Mouse (Mus musculus) lung, postnatal 0 days (tissue): ENCODE measurements around the gene Zfp879. TPM values are rescaled to one million over a fixed set of nuclear protein-coding genes. Genes with fewer than 3 reads are reported as not detected.

Experiments used
- ATAC-seq: fragments of 200-750 bp; cut with Nextera tagmentation; 2 replicates; pipeline ENCODE4 v1.8.0; 2017; ENCODE audit warnings: moderate library complexity
- DNase-seq: peaks from one replicate; pipeline ENCODE4 v3.0.0-alpha.2; 2016; ENCODE audit warnings: low spot score
- H3K27ac ChIP-seq: fragments of 300-500 bp; sonication (generic); 2 replicates; pipeline ENCODE4 v1.5.1; 2014; ENCODE audit warnings: antibody characterized with exemption, mild to moderate bottlenecking, low read length, mixed read lengths
- H3K27me3 ChIP-seq: fragments of 300-500 bp; sonication (generic); replicated peaks from 2 replicates; pipeline ENCODE4 v1.6.1; 2014; ENCODE audit warnings: low read length, mixed read lengths; ENCODE audit not compliant: insufficient read depth
- H3K36me3 ChIP-seq: fragments of 300-500 bp; sonication (generic); 2 replicates; pipeline ENCODE4 v1.6.1; 2014; ENCODE audit warnings: low read length, mixed read lengths; ENCODE audit not compliant: insufficient read depth
- H3K4me1 ChIP-seq: fragments of 300-500 bp; sonication (generic); 2 replicates; pipeline ENCODE4 v1.6.1; 2014; ENCODE audit warnings: antibody characterized with exemption, low read depth, low read length, mixed read lengths; ENCODE audit not compliant: insufficient read depth
- H3K4me2 ChIP-seq: fragments of 300-500 bp; sonication (generic); replicated peaks from 2 replicates; pipeline ENCODE4 v1.6.1; 2014; ENCODE audit warnings: low read depth, mild to moderate bottlenecking, low read length, moderate library complexity, mixed read lengths
- H3K4me3 ChIP-seq: fragments of 300-500 bp; sonication (generic); 2 replicates; pipeline ENCODE4 v1.5.1; 2014; ENCODE audit warnings: low read depth, low read length
- H3K9ac ChIP-seq: fragments of 300-500 bp; sonication (generic); replicated peaks from 2 replicates; pipeline ENCODE4 v1.6.1; 2014; ENCODE audit warnings: low read depth, mild to moderate bottlenecking
- H3K9me3 ChIP-seq: fragments of 300-500 bp; sonication (generic); 2 replicates; pipeline ENCODE4 v1.6.1; 2016; ENCODE audit warnings: low read length, mixed read lengths
- CTCF ChIP-seq: IDR thresholded peaks from 2 replicates; pipeline ENCODE4 v1.5.1; 2016; ENCODE audit warnings: antibody characterized with exemption, mild to moderate bottlenecking
- EP300 ChIP-seq: IDR thresholded peaks from 2 replicates; pipeline ENCODE4 v1.6.1; 2016; ENCODE audit warnings: antibody characterized with exemption, mild to moderate bottlenecking, control low read depth
- WGBS: fragments of 180-500 bp; shearing (Covaris S2); extraction: QIAGEN DNeasy Blood & Tissue Kit; methylation state at CpG from one replicate; pipeline ENCODE4 v1.1.7; 2014; 5-methylcytosine and 5-hydroxymethylcytosine counted together
- polyA plus RNA-seq: library from polyadenylated mRNA; unstranded; fragments of >200 nt; fragmentation: Nextera tagmentation; extraction: Ambion mirVana; gene quantifications from 2 replicates; pipeline ENCODE4 v1.2.1, GENCODE M21; 2015

Gene Zfp879
- polyA plus RNA-seq, 1 experiment from 2014 or later = 0.43 TPM

GRCm38 (mm10) chr11:50835727-50836126, 5.6 kb downstream of the Zfp879 start:
- no peak for DNase-seq
- no peak overlapping the region for H3K4me2 ChIP-seq
- WGBS = 81% methylated on average over 4 of the region's 4 CpGs
- H3K4me3 ChIP-seq = no peak overlapping the region
- H3K4me1 ChIP-seq = no peaks in the 10 kb centered on the region
- no peaks in the 10 kb centered on the region for H3K36me3 ChIP-seq
- no peaks in the 10 kb centered on the region for H3K27me3 ChIP-seq
- ATAC-seq = no peak
- TF ChIP-seq CTCF (no peak), EP300 (no peak)
- no peak overlapping the region for H3K9ac ChIP-seq
- peaks cover 8% of the 10 kb centered on the region; the same call in 1 of the 2 replicates for H3K9me3 ChIP-seq
- no peak overlapping the region for H3K27ac ChIP-seq

DNA sequence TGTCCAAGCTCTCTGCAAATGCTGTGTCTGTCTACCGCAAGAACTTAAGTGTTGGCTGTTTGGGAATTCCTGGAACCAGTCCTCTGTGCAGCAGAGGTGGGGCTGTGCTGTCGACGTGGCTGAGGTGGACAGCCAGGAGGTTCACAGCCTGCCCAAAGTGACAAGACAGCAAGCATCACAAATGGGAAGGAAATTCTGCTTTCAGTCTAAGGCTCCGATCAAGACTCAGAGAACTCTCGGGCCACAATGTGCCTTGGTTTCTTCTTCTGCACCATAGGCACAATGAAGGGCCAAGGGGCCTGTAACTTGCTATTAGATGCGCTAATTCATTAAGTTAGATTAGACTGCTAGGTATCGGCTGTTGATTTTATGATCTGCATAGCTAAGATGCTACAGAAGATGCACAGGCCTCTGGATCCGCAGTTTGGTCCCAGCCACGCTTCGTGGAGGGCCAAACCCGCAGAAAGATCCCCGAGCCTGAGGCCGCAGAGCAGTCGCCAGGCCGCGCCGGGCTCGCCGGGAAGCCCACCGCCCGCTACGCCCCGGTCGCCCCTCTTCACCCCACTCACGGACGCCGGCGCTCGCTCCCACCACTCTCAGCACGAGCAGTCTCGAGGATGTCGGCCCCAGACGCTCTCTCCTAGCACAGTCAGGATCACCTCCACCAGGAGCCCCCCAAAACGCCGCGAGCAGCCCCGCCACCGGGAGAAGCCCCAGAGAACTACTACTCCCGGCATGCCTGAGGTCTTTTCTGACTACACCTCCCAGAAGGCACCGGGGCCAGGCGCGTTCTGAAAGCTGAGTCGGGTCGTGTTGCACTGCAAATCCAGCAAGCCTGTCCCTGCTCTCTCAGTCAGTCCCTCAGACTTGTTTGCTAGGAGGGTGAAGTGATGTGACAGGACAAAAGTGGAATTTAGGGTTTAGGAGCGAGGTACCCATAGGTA, 14.1 kb downstream of the Zfp879 start, which contains the start of gene Zfp354c:
Gene Zfp354c (minus strand): TSS at position 715 of the 944 bp plus-strand sequence.
- DNase-seq (peak; percentile 89), ATAC-seq (peak; percentile 97)
- peaks cover 5% of the 10 kb centered on the region; the same call in 1 of the 2 replicates for H3K4me1 ChIP-seq
- WGBS = under 1% methylated on average over 44 of the region's 45 CpGs
- TF ChIP-seq CTCF (no peak), EP300 (no peak)
- H3K9ac ChIP-seq = peak within 1 kb of the TSS; percentile 84
- no peaks in the 10 kb centered on the region for H3K27me3 ChIP-seq
- H3K36me3 ChIP-seq = 0 out of 2 replicates have a peak, but pooled peaks cover 6% of the 10 kb centered on the region
- peak within 1 kb of the TSS; percentile 94 for H3K4me3 ChIP-seq
- no peaks in the 10 kb centered on the region for H3K9me3 ChIP-seq
- H3K27ac ChIP-seq = no peak within 1 kb of the TSS
- H3K4me2 ChIP-seq = peak within 1 kb of the TSS; percentile 89

GRCm38 (mm10) chr11:50826214-50826613, 15.1 kb downstream of the Zfp879 start:
- H3K4me2 ChIP-seq = no peak overlapping the region
- 23% methylated on average over 2 of the region's 2 CpGs for WGBS
- H3K9me3 ChIP-seq = no peaks in the 10 kb centered on the region
- DNase-seq (no peak), ATAC-seq (no peak)
- peaks cover 5% of the 10 kb centered on the region; the same call in 1 of the 2 replicates for H3K4me1 ChIP-seq
- no peak overlapping the region for H3K4me3 ChIP-seq
- 0 out of 2 replicates have a peak, but pooled peaks cover 6% of the 10 kb centered on the region for H3K36me3 ChIP-seq
- TF ChIP-seq CTCF (no peak), EP300 (no peak)
- H3K27ac ChIP-seq = no peak overlapping the region
- H3K27me3 ChIP-seq = no peaks in the 10 kb centered on the region
- no peak overlapping the region for H3K9ac ChIP-seq

DNA sequence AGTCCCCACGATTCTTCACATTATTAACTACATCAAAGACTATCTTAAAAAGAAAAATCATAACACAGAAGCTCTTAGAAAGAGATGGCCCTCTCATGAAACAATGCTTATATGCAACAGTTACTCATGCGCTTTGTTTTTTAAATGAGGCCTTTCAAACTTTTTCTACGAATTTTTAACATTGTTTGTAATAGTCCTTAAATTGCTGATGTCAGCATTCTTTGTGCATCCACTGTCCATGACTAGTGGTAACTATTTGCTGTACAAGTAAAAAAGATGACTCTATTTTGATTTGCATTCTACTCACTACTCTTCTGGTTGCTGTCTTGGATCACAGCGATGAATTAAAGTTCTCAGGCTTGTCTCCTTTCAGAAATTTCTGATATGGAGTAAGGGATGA, 27.1 kb downstream of the Zfp879 start:
- Histone ChIP-seq H3K27me3 (no peaks in the 10 kb centered on the region), H3K9me3 (0 out of 2 replicates have a peak, but pooled peaks cover 10% of the 10 kb centered on the region), H3K4me2 (no peak overlapping the region), H3K36me3 (peaks cover 17% of the 10 kb centered on the region; the same call in 1 of the 2 replicates), H3K4me1 (no peaks in the 10 kb centered on the region), H3K9ac (no peak overlapping the region), H3K27ac (no peak overlapping the region), H3K4me3 (no peak overlapping the region)
- ATAC-seq = no peak
- DNase-seq = no peak
- WGBS = 95% methylated on average over 4 of the region's 4 CpGs
- no peak for TF ChIP-seq EP300
- no peak for TF ChIP-seq CTCF

GRCm38 (mm10) chr11:50798836-50799235, 42.5 kb downstream of the Zfp879 start:
- no peaks in the 10 kb centered on the region for H3K4me1 ChIP-seq
- DNase-seq = no peak
- no peaks in the 10 kb centered on the region for H3K9me3 ChIP-seq
- no peak overlapping the region for H3K4me3 ChIP-seq
- H3K27me3 ChIP-seq = no peaks in the 10 kb centered on the region
- no peak overlapping the region for H3K27ac ChIP-seq
- H3K4me2 ChIP-seq = no peak overlapping the region
- no peak overlapping the region for H3K9ac ChIP-seq
- ATAC-seq = no peak
- no peaks in the 10 kb centered on the region; the same call in 1 of the 2 replicates for H3K36me3 ChIP-seq
- TF ChIP-seq CTCF (no peak), EP300 (no peak)

GRCm38 (mm10) chr11:50797674-50798073, 43.7 kb downstream of the Zfp879 start:
- H3K9ac ChIP-seq = no peak overlapping the region
- WGBS = 68% methylated on average over 11 of the region's 11 CpGs
- no peak overlapping the region for H3K4me3 ChIP-seq
- no peaks in the 10 kb centered on the region for H3K4me1 ChIP-seq
- no peak overlapping the region for H3K4me2 ChIP-seq
- TF ChIP-seq EP300 (no peak), CTCF (no peak)
- no peaks in the 10 kb centered on the region for H3K9me3 ChIP-seq
- DNase-seq (no peak), ATAC-seq (no peak)
- no peak overlapping the region for H3K27ac ChIP-seq
- no peaks in the 10 kb centered on the region for H3K27me3 ChIP-seq
- no peaks in the 10 kb centered on the region; the same call in 1 of the 2 replicates for H3K36me3 ChIP-seq

Other genes starting within 250 kb of the Zfp879 start
- gene Adamts2, start 239.5 kb downstream of the Zfp879 start, polyA plus RNA-seq = 28.4 and 29.4 TPM in 2 replicates
- gene Zfp354c, start 13.8 kb downstream of the Zfp879 start, polyA plus RNA-seq = 4.2 and 4.7 TPM in 2 replicates
- gene Grm6, start 9.1 kb upstream of the Zfp879 start, polyA plus RNA-seq = 0.10 and 0.17 TPM in 2 replicates
- 1.9 and 2.0 TPM in 2 replicates for gene Zfp454, start 46.1 kb upstream of the Zfp879 start, polyA plus RNA-seq
- gene Zfp2, start 74.6 kb upstream of the Zfp879 start, polyA plus RNA-seq = 3.3 and 3.7 TPM in 2 replicates
- 1.1 TPM in 2 replicates for gene Zfp354b, start 90.1 kb upstream of the Zfp879 start, polyA plus RNA-seq
- not detected in 2 replicates for gene 4933414I15Rik, start 102.2 kb upstream of the Zfp879 start, polyA plus RNA-seq
- gene Prop1, start 112.2 kb upstream of the Zfp879 start, polyA plus RNA-seq = not detected in 2 replicates
- gene Olfr1378, start 125.0 kb upstream of the Zfp879 start, polyA plus RNA-seq = not detected in 2 replicates
- not detected in 2 replicates for gene Olfr1377, start 140.4 kb upstream of the Zfp879 start, polyA plus RNA-seq
- gene Olfr51, start 162.0 kb upstream of the Zfp879 start, polyA plus RNA-seq = not detected in 2 replicates
- gene Olfr54, start 172.7 kb upstream of the Zfp879 start, polyA plus RNA-seq = not detected in 2 replicates
- gene Olfr1375, start 206.6 kb upstream of the Zfp879 start, polyA plus RNA-seq = not detected in 2 replicates
- gene Zfp354a, start 217.7 kb upstream of the Zfp879 start, polyA plus RNA-seq = 5.7 and 5.9 TPM in 2 replicates